Mouse (Mus musculus): ENCODE measurements around the gene Gm9195. TPM values are rescaled to one million over a fixed set of nuclear protein-coding genes. Genes with fewer than 3 reads are reported as not detected.

Gm9195 gene
- polyA plus RNA-seq, 1 experiment from 2014 or later = not detected

DNA sequence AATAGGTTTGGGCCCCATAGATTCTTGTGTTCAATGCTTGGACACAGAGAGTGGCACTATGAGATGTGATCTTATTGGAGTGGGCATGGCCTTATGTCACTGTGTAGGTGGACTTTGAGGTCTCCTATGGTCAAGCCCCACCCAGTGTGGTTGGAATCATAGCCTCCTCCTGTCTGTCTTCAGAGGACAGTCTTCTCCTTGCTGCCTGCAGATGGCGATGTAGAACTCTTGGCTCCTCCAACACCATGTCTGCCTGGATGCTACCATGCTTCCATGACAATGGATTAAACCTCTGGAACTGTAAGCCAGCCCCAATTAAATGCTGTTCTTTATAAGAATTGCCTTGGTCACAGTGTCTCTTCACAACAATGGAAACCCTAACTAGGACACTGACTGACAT lies 13.3 kb upstream of the Gm9195 start:
- Histone ChIP-seq H3K9me3 (replicated peaks) (no peaks in the 10 kb centered on the region), H3K4me3 (replicated peaks) (no peak overlapping the region)
- WGBS (ENCODE audit: insufficient replicate concordance) = 65% methylated on average over 1 of the region's 1 CpGs

DNA sequence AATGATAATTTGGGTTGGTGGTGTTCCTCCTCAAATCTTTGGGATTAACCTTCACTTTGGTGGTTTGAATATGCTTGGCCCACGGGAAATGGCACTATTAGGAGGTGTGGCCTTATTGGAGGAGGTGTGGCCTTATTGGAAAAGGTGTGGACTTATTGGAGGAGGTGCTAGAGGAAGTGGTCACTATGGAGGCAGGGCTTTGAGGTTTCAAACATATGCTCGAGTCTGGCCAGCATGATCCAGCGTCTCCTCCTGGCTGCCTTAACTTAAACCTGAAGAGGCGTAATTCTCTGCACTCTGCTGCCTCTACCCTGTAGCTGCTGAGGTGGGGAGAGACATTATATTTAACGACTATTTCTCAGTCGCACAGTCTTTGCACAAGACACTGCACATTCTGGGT lies 11.6 kb upstream of the Gm9195 start:
- 45% methylated on average over 6 of the region's 6 CpGs for WGBS (ENCODE audit: insufficient replicate concordance)
- Histone ChIP-seq H3K36me3 (replicated peaks) (no peaks in the 10 kb centered on the region), H3K27me3 (no peaks in the 10 kb centered on the region), H3K4me2 (no peak overlapping the region), H3K4me3 (replicated peaks) (no peak overlapping the region), H3K9ac (no peak overlapping the region), H3K27ac (replicated peaks) (no peak overlapping the region), H3K4me1 (replicated peaks) (no peaks in the 10 kb centered on the region), H3K9me3 (replicated peaks) (no peaks in the 10 kb centered on the region)
- ATAC-seq (ENCODE audit: insufficient read depth) = no peak

More for the DNA sequence above, 13.3 kb upstream of the Gm9195 start:
- Histone ChIP-seq H3K4me1 (replicated peaks) (no peaks in the 10 kb centered on the region), H3K4me2 (no peak overlapping the region), H3K27ac (replicated peaks) (no peak overlapping the region), H3K36me3 (replicated peaks) (no peaks in the 10 kb centered on the region), H3K27me3 (no peaks in the 10 kb centered on the region), H3K9ac (no peak overlapping the region)
- ATAC-seq (ENCODE audit: insufficient read depth) = no peak

DNA sequence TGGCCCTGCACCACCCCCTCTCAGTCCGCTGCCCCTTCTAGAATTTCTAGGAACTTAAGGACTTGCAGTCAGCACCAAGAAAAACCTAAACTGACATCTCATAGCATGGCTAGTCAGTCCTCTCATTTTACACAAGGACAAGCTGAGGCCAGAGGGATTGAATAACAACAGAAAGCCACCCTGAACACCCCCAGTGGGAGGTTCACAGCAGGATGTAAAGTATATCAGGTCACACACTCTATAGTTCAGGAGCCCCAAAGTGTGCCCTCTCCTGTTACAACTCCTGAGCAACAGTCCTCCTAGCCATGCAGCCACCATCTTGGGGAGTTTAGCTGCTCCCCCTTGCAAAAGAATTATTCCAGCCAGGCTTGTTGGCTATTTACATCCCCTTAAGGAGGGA lies 2.1 kb upstream of the Gm9195 start:
- Histone ChIP-seq H3K4me2 (no peak overlapping the region), H3K27ac (replicated peaks) (no peak overlapping the region), H3K4me3 (replicated peaks) (no peak overlapping the region), H3K27me3 (no peaks in the 10 kb centered on the region), H3K36me3 (replicated peaks) (no peaks in the 10 kb centered on the region), H3K4me1 (replicated peaks) (no peaks in the 10 kb centered on the region), H3K9ac (no peak overlapping the region), H3K9me3 (replicated peaks) (no peaks in the 10 kb centered on the region)
- WGBS (ENCODE audit: insufficient replicate concordance) = 72% methylated on average over 1 of the region's 1 CpGs
- ATAC-seq (ENCODE audit: insufficient read depth) = no peak

GRCm38 (mm10) chr14:72490367-72490766 lies 1.3 kb downstream of the Gm9195 start:
- no peak overlapping the region for H3K27ac ChIP-seq (replicated peaks)
- H3K4me2 ChIP-seq = no peak overlapping the region
- no peaks in the 10 kb centered on the region for H3K27me3 ChIP-seq
- H3K9me3 ChIP-seq (replicated peaks) = no peaks in the 10 kb centered on the region
- WGBS (ENCODE audit: insufficient replicate concordance) = 74% methylated on average over 3 of the region's 3 CpGs
- ATAC-seq (ENCODE audit: insufficient read depth) = no peak
- no peak overlapping the region for H3K4me3 ChIP-seq (replicated peaks)
- H3K36me3 ChIP-seq (replicated peaks) = no peaks in the 10 kb centered on the region
- H3K4me1 ChIP-seq (replicated peaks) = no peaks in the 10 kb centered on the region
- H3K9ac ChIP-seq = no peak overlapping the region

GRCm38 (mm10) chr14:72474501-72474900 lies 17.1 kb downstream of the Gm9195 start:
- Histone ChIP-seq H3K27ac (replicated peaks) (no peak overlapping the region), H3K27me3 (no peaks in the 10 kb centered on the region), H3K4me1 (replicated peaks) (no peaks in the 10 kb centered on the region), H3K9ac (no peak overlapping the region), H3K4me2 (no peak overlapping the region), H3K4me3 (replicated peaks) (no peak overlapping the region), H3K9me3 (replicated peaks) (no peaks in the 10 kb centered on the region), H3K36me3 (replicated peaks) (no peaks in the 10 kb centered on the region)
- no peak for ATAC-seq (ENCODE audit: insufficient read depth)
- WGBS (ENCODE audit: insufficient replicate concordance) = 48% methylated on average over 1 of the region's 1 CpGs

DNA sequence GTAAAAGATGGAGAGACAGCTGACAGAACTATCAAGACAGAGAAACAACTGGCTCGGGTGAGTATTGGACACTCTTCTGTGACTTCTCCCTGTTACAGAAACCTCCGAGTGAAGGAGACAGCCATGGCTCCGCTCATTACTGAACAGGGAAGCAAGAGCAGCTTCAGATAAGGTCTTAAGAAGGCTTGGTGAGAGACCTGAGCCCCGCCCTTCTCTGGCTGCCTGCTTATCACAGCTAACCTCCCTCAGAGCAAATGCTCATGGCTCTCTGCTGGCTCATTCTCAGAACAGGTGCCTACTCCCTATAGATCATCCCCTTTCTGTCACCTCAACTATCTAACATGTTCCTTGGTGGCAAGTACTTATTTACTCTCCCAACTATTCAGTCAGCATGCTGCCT lies 23.2 kb downstream of the Gm9195 start:
- WGBS (ENCODE audit: insufficient replicate concordance) = 14% methylated on average over 4 of the region's 4 CpGs
- H3K27ac ChIP-seq (replicated peaks) = no peak overlapping the region
- H3K9ac ChIP-seq = no peak overlapping the region
- no peaks in the 10 kb centered on the region for H3K4me1 ChIP-seq (replicated peaks)
- no peak overlapping the region for H3K4me3 ChIP-seq (replicated peaks)
- no peak overlapping the region for H3K4me2 ChIP-seq
- H3K27me3 ChIP-seq = no peaks in the 10 kb centered on the region
- H3K9me3 ChIP-seq (replicated peaks) = no peaks in the 10 kb centered on the region
- ATAC-seq (ENCODE audit: insufficient read depth) = no peak
- no peaks in the 10 kb centered on the region for H3K36me3 ChIP-seq (replicated peaks)

GRCm38 (mm10) chr14:72466384-72466783 lies 25.3 kb downstream of the Gm9195 start:
- WGBS (ENCODE audit: insufficient replicate concordance) = 64% methylated on average over 3 of the region's 3 CpGs
- H3K4me2 ChIP-seq = no peak overlapping the region
- H3K9ac ChIP-seq = no peak overlapping the region
- H3K36me3 ChIP-seq (replicated peaks) = no peaks in the 10 kb centered on the region
- no peak overlapping the region for H3K27ac ChIP-seq (replicated peaks)
- H3K27me3 ChIP-seq = no peaks in the 10 kb centered on the region
- H3K4me3 ChIP-seq (replicated peaks) = no peak overlapping the region
- ATAC-seq (ENCODE audit: insufficient read depth) = no peak
- no peaks in the 10 kb centered on the region for H3K9me3 ChIP-seq (replicated peaks)
- no peaks in the 10 kb centered on the region for H3K4me1 ChIP-seq (replicated peaks)

- H3K9me3 ChIP-seq (replicated peaks) = no peaks in the 10 kb centered on the region
Observed at GRCm38 (mm10) chr14:72461591-72461990, 30.0 kb downstream of the Gm9195 start.

GRCm38 (mm10) chr14:72460291-72460690 lies 31.3 kb downstream of the Gm9195 start:
- Histone ChIP-seq H3K27me3 (no peaks in the 10 kb centered on the region), H3K9me3 (replicated peaks) (no peaks in the 10 kb centered on the region), H3K36me3 (replicated peaks) (no peaks in the 10 kb centered on the region), H3K27ac (replicated peaks) (no peak overlapping the region), H3K4me1 (replicated peaks) (no peaks in the 10 kb centered on the region), H3K4me2 (no peak overlapping the region), H3K4me3 (replicated peaks) (no peak overlapping the region), H3K9ac (no peak overlapping the region)
- ATAC-seq (ENCODE audit: insufficient read depth) = no peak
- WGBS (ENCODE audit: insufficient replicate concordance) = 38% methylated on average over 2 of the region's 2 CpGs

More at GRCm38 (mm10) chr14:72461591-72461990, 30.0 kb downstream of the Gm9195 start:
- no peaks in the 10 kb centered on the region for H3K27me3 ChIP-seq
- H3K36me3 ChIP-seq (replicated peaks) = no peaks in the 10 kb centered on the region
- no peak overlapping the region for H3K9ac ChIP-seq
- H3K4me3 ChIP-seq (replicated peaks) = no peak overlapping the region
- no peak overlapping the region for H3K27ac ChIP-seq (replicated peaks)
- 38% methylated on average over 1 of the region's 1 CpGs for WGBS (ENCODE audit: insufficient replicate concordance)
- H3K4me2 ChIP-seq = no peak overlapping the region
- no peak for ATAC-seq (ENCODE audit: insufficient read depth)
- H3K4me1 ChIP-seq (replicated peaks) = no peaks in the 10 kb centered on the region

GRCm38 (mm10) chr14:72458930-72459329 lies 32.7 kb downstream of the Gm9195 start:
- Histone ChIP-seq H3K27me3 (no peaks in the 10 kb centered on the region), H3K9me3 (replicated peaks) (no peaks in the 10 kb centered on the region), H3K4me3 (replicated peaks) (no peak overlapping the region), H3K9ac (no peak overlapping the region), H3K27ac (replicated peaks) (no peak overlapping the region), H3K36me3 (replicated peaks) (no peaks in the 10 kb centered on the region), H3K4me2 (no peak overlapping the region), H3K4me1 (replicated peaks) (no peaks in the 10 kb centered on the region)
- no peak for ATAC-seq (ENCODE audit: insufficient read depth)
- 71% methylated on average over 1 of the region's 1 CpGs for WGBS (ENCODE audit: insufficient replicate concordance)

DNA sequence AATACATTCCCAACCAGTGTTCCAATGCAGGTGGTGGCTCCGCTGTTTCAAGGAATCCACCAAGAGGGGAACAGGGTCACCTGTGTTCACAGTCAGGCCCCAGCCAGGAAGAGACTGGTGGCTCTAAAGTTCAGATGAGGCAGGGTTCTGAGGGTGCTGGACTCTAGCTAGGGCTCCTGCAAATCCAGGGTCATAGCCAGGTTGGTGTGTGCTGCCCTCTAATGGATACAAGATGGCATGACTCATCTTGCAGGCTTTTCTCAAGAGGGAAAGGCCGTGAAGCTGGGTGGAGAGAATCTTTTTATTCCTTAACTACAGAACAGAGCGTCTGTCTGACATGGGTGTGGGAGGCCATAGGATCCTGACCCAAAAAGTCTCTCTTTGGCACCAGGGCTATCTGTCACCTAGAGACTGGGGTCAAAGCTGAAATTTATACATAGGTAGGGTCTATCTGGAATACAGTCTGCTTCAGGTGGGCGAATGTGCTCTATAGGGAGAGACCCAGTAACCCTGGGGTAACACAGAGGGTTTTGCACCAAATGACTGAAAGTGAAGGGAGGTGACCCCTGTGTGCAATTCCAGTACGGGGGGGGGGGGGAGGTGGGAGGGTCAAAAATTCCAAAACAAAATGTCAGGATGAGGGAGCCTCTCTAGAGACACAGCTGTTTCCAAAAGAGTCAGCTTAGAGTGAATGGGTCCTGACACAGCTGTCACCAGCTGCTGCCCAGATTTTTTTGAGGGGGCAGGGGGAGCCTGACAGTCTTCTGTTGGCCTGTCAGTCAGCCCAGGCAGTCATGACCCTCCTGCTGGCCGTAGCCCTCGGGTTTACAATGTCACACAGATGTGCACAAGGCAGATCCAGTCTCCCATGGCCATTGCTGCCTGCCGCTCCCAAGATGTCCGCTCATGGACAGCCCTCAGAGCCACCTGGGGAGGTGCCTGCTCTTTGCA lies 44.2 kb downstream of the Gm9195 start:
- H3K27me3 ChIP-seq = no peaks in the 10 kb centered on the region

More for the DNA sequence above, 44.2 kb downstream of the Gm9195 start:
- no peak for ATAC-seq (ENCODE audit: insufficient read depth)
- H3K9ac ChIP-seq = no peak overlapping the region
- WGBS (ENCODE audit: insufficient replicate concordance) = 54% methylated on average over 9 of the region's 9 CpGs
- no peaks in the 10 kb centered on the region for H3K4me1 ChIP-seq (replicated peaks)
- no peaks in the 10 kb centered on the region for H3K9me3 ChIP-seq (replicated peaks)
- no peak overlapping the region for H3K4me3 ChIP-seq (replicated peaks)
- no peaks in the 10 kb centered on the region for H3K36me3 ChIP-seq (replicated peaks)
- H3K27ac ChIP-seq (replicated peaks) = no peak overlapping the region
- no peak overlapping the region for H3K4me2 ChIP-seq

Measured in liver, embryonic 15.5 days (tissue).